Mouse (Mus musculus): ENCODE measurements around the gene Ablim2. TPM values are rescaled to one million over a fixed set of nuclear protein-coding genes. Genes with fewer than 3 reads are reported as not detected.

Ablim2 gene
- polyA plus RNA-seq (2012; rRNA removed): 5.8 and 7.5 TPM in 2 replicates

- under 1% methylated on average over 35 of the region's 35 CpGs for WGBS
- no peaks in the 10 kb centered on the region for H3K27me3 ChIP-seq (replicated peaks; ENCODE audit: control insufficient read depth, insufficient read depth, low read length)
- 0 out of 2 replicates have a peak, but pooled peaks have one; percentile 13 for TF ChIP-seq CTCF (conservative IDR thresholded peaks at IDR 0.05; ENCODE audit: insufficient read depth, insufficient read length, low read depth, low read length)
- no peak for TF ChIP-seq POLR2A (IDR thresholded peaks at IDR 0.05; ENCODE audit: low read depth, low read length)
- H3K4me3 ChIP-seq (ENCODE audit: insufficient read depth, low read depth, low read length): peak within 1 kb of the TSS; percentile 60
- no peaks in the 10 kb centered on the region for H3K36me3 ChIP-seq (ENCODE audit: control insufficient read depth, insufficient read depth, low read length)
- DNase-seq: peak; percentile 96
- H3K4me1 ChIP-seq (ENCODE audit: control insufficient read depth, insufficient read depth, low read length): peaks cover 3% of the 10 kb centered on the region; the same call in 1 of the 2 replicates
- H3K27ac ChIP-seq (ENCODE audit: insufficient read depth, low read depth, low read length): no peak within 1 kb of the TSS
These were observed at the start of gene Ablim2 for GRCm38 (mm10) chr5:35757639-35758001. TSS of gene Ablim2 (plus strand) at chr5:35757880.

GRCm38 (mm10) chr5:35710481-35710880, 47.2 kb upstream of the Ablim2 start:
- WGBS: 32% methylated on average over 3 of the region's 3 CpGs
- DNase-seq: peak; percentile 65
- H3K27me3 ChIP-seq (replicated peaks; ENCODE audit: control insufficient read depth, insufficient read depth, low read length): no peaks in the 10 kb centered on the region
- TF ChIP-seq CTCF (conservative IDR thresholded peaks at IDR 0.05; ENCODE audit: insufficient read depth, insufficient read length, low read depth, low read length) (no peak), POLR2A (IDR thresholded peaks at IDR 0.05; ENCODE audit: low read depth, low read length) (no peak)
- H3K4me1 ChIP-seq (ENCODE audit: control insufficient read depth, insufficient read depth, low read length): no peaks in the 10 kb centered on the region
- H3K4me3 ChIP-seq (ENCODE audit: insufficient read depth, low read depth, low read length): no peak overlapping the region
- peaks cover 4% of the 10 kb centered on the region for H3K36me3 ChIP-seq (ENCODE audit: control insufficient read depth, insufficient read depth, low read length)
- H3K27ac ChIP-seq (ENCODE audit: insufficient read depth, low read depth, low read length): no peak overlapping the region

GRCm38 (mm10) chr5:35710931-35711330, 46.7 kb upstream of the Ablim2 start:
- WGBS: 63% methylated on average over 3 of the region's 3 CpGs
- no peak for TF ChIP-seq POLR2A (IDR thresholded peaks at IDR 0.05; ENCODE audit: low read depth, low read length)
- no peak for TF ChIP-seq CTCF (conservative IDR thresholded peaks at IDR 0.05; ENCODE audit: insufficient read depth, insufficient read length, low read depth, low read length)
- H3K4me3 ChIP-seq (ENCODE audit: insufficient read depth, low read depth, low read length): no peak overlapping the region
- H3K27me3 ChIP-seq (replicated peaks; ENCODE audit: control insufficient read depth, insufficient read depth, low read length): no peaks in the 10 kb centered on the region
- H3K27ac ChIP-seq (ENCODE audit: insufficient read depth, low read depth, low read length): no peak overlapping the region
- peaks cover 4% of the 10 kb centered on the region for H3K36me3 ChIP-seq (ENCODE audit: control insufficient read depth, insufficient read depth, low read length)
- H3K4me1 ChIP-seq (ENCODE audit: control insufficient read depth, insufficient read depth, low read length): no peaks in the 10 kb centered on the region
- no peak for DNase-seq

- no peaks in the 10 kb centered on the region for H3K27me3 ChIP-seq (replicated peaks; ENCODE audit: control insufficient read depth, insufficient read depth, low read length)
- peaks cover 10% of the 10 kb centered on the region; the same call in 1 of the 2 replicates for H3K36me3 ChIP-seq (ENCODE audit: control insufficient read depth, insufficient read depth, low read length)
- 78% methylated on average over 5 of the region's 5 CpGs for WGBS
- H3K4me3 ChIP-seq (ENCODE audit: insufficient read depth, low read depth, low read length): no peak overlapping the region
- TF ChIP-seq POLR2A (IDR thresholded peaks at IDR 0.05; ENCODE audit: low read depth, low read length) (no peak), CTCF (conservative IDR thresholded peaks at IDR 0.05; ENCODE audit: insufficient read depth, insufficient read length, low read depth, low read length) (no peak)
- no peaks in the 10 kb centered on the region for H3K4me1 ChIP-seq (ENCODE audit: control insufficient read depth, insufficient read depth, low read length)
- H3K27ac ChIP-seq (ENCODE audit: insufficient read depth, low read depth, low read length): no peak overlapping the region
- DNase-seq: no peak
These were observed 45.2 kb upstream of the Ablim2 start for GRCm38 (mm10) chr5:35712517-35712916.

GRCm38 (mm10) chr5:35713649-35714354, 43.9 kb upstream of the Ablim2 start:
- Histone ChIP-seq H3K27me3 (replicated peaks; ENCODE audit: control insufficient read depth, insufficient read depth, low read length) (no peaks in the 10 kb centered on the region), H3K36me3 (ENCODE audit: control insufficient read depth, insufficient read depth, low read length) (peaks cover 11% of the 10 kb centered on the region; the same call in 1 of the 2 replicates), H3K27ac (ENCODE audit: insufficient read depth, low read depth, low read length) (no peak overlapping the region), H3K4me1 (ENCODE audit: control insufficient read depth, insufficient read depth, low read length) (no peaks in the 10 kb centered on the region), H3K4me3 (ENCODE audit: insufficient read depth, low read depth, low read length) (no peak overlapping the region)
- WGBS: 41% methylated on average over 13 of the region's 13 CpGs
- DNase-seq: peak; percentile 63
- TF ChIP-seq CTCF (conservative IDR thresholded peaks at IDR 0.05; ENCODE audit: insufficient read depth, insufficient read length, low read depth, low read length): peak; percentile 95
- no peak for TF ChIP-seq POLR2A (IDR thresholded peaks at IDR 0.05; ENCODE audit: low read depth, low read length)

GRCm38 (mm10) chr5:35717455-35717854, 40.2 kb upstream of the Ablim2 start:
- Histone ChIP-seq H3K36me3 (ENCODE audit: control insufficient read depth, insufficient read depth, low read length) (peaks cover 11% of the 10 kb centered on the region; the same call in 1 of the 2 replicates), H3K4me1 (ENCODE audit: control insufficient read depth, insufficient read depth, low read length) (no peaks in the 10 kb centered on the region), H3K4me3 (ENCODE audit: insufficient read depth, low read depth, low read length) (no peak overlapping the region), H3K27ac (ENCODE audit: insufficient read depth, low read depth, low read length) (no peak overlapping the region), H3K27me3 (replicated peaks; ENCODE audit: control insufficient read depth, insufficient read depth, low read length) (no peaks in the 10 kb centered on the region)
- TF ChIP-seq POLR2A (IDR thresholded peaks at IDR 0.05; ENCODE audit: low read depth, low read length) (no peak), CTCF (conservative IDR thresholded peaks at IDR 0.05; ENCODE audit: insufficient read depth, insufficient read length, low read depth, low read length) (no peak)
- 75% methylated on average over 5 of the region's 5 CpGs for WGBS
- DNase-seq: no peak

GRCm38 (mm10) chr5:35717946-35718345, 39.7 kb upstream of the Ablim2 start:
- peak; percentile 59 for DNase-seq
- TF ChIP-seq CTCF (conservative IDR thresholded peaks at IDR 0.05; ENCODE audit: insufficient read depth, insufficient read length, low read depth, low read length) (peak; percentile 58), POLR2A (IDR thresholded peaks at IDR 0.05; ENCODE audit: low read depth, low read length) (no peak)
- Histone ChIP-seq H3K27ac (ENCODE audit: insufficient read depth, low read depth, low read length) (no peak overlapping the region), H3K4me1 (ENCODE audit: control insufficient read depth, insufficient read depth, low read length) (no peaks in the 10 kb centered on the region), H3K36me3 (ENCODE audit: control insufficient read depth, insufficient read depth, low read length) (peaks cover 11% of the 10 kb centered on the region; the same call in 1 of the 2 replicates), H3K4me3 (ENCODE audit: insufficient read depth, low read depth, low read length) (no peak overlapping the region), H3K27me3 (replicated peaks; ENCODE audit: control insufficient read depth, insufficient read depth, low read length) (no peaks in the 10 kb centered on the region)
- WGBS: 18% methylated on average over 4 of the region's 4 CpGs
